Mouse (Mus musculus): ENCODE data around the gene Snx18. TPM values are rescaled to one million over a fixed set of nuclear protein-coding genes. Genes with fewer than 3 reads are reported as not detected.

The Snx18 gene
- total RNA-seq (2021) = 10 to 100 TPM; 22.1 to 25.7 TPM
- long read RNA-seq, experiment 1, full-length matches to known transcripts = 24 of 28 reads
- long read RNA-seq, experiment 1, partial matches to known transcripts = 0 of 28 reads
- long read RNA-seq, experiment 1, other reads (novel, unspliced or antisense) = 4 of 28 reads
- long read RNA-seq, experiment 2, full-length matches to known transcripts = 5 of 7 reads
- long read RNA-seq, experiment 2, partial matches to known transcripts = 0 of 7 reads
- long read RNA-seq, experiment 2, other reads (novel, unspliced or antisense) = 2 of 7 reads

- DNase-seq = peak; percentile 94 to 95
Observed at GRCm38 (mm10) chr13:113617891-113618823, at the start of gene Snx18. Gene Snx18 (minus strand): TSS chr13:113618564.

- DNase-seq = no peak
Observed at GRCm38 (mm10) chr13:113663883-113664282, 45.5 kb upstream of the Snx18 start.

GRCm38 (mm10) chr13:113663151-113663779 lies 44.9 kb upstream of the Snx18 start, which contains the start of gene Hspb3:
Gene Hspb3 (minus strand): TSS chr13:113663676.
- DNase-seq = peak; percentile 54 to 59

GRCm38 (mm10) chr13:113661826-113662271 lies 43.5 kb upstream of the Snx18 start:
- no peak for DNase-seq

- DNase-seq = no peak
Observed at GRCm38 (mm10) chr13:113660576-113661310, 42.4 kb upstream of the Snx18 start.

- DNase-seq = no peak
Observed at GRCm38 (mm10) chr13:113657204-113657603, 38.8 kb upstream of the Snx18 start.

GRCm38 (mm10) chr13:113656639-113657038 lies 38.3 kb upstream of the Snx18 start:
- no peak for DNase-seq

- DNase-seq = no peak
Observed at GRCm38 (mm10) chr13:113655511-113655910, 37.1 kb upstream of the Snx18 start.

- no peak for DNase-seq
Observed at GRCm38 (mm10) chr13:113640944-113641597, 22.7 kb upstream of the Snx18 start.

- DNase-seq = no peak
Observed at GRCm38 (mm10) chr13:113638914-113639313, 20.6 kb upstream of the Snx18 start.

GRCm38 (mm10) chr13:113635799-113636222 lies 17.4 kb upstream of the Snx18 start:
- no peak for DNase-seq

GRCm38 (mm10) chr13:113634732-113635481 lies 16.5 kb upstream of the Snx18 start:
- no peak for DNase-seq

- DNase-seq = no peak
Observed at GRCm38 (mm10) chr13:113632506-113632905, 14.1 kb upstream of the Snx18 start.

- no peak for DNase-seq
Observed at GRCm38 (mm10) chr13:113627601-113628000, 9.2 kb upstream of the Snx18 start.

- no peak for DNase-seq
Observed at GRCm38 (mm10) chr13:113622865-113623255, 4.5 kb upstream of the Snx18 start.

GRCm38 (mm10) chr13:113622122-113622864 lies 3.9 kb upstream of the Snx18 start:
- DNase-seq = no peak

- DNase-seq = no peak
Observed at GRCm38 (mm10) chr13:113619003-113619402, 639 bp upstream of the Snx18 start.

GRCm38 (mm10) chr13:113617338-113617890 lies 950 bp downstream of the Snx18 start:
- no peak for DNase-seq

GRCm38 (mm10) chr13:113616751-113617337 lies 1.5 kb downstream of the Snx18 start:
- no peak for DNase-seq

Data from adrenal gland, postnatal 36 days (tissue).